Mouse (Mus musculus) spleen, postnatal 14 days (tissue): ENCODE results near the gene Mrpl33.
"Not testable (repeated sequence)": the region's sequence is repeated elsewhere in the genome, so short reads cannot be mapped to it uniquely, and the experiment has no call there.

Experiments
- DNase-seq, 2 experiments: peaks; one replicate each; pipeline ENCODE4 v3.0.0; 2021 to 2022; ENCODE audit warnings: low spot score in 2 of 2

Gene Mrpl33

DNA sequence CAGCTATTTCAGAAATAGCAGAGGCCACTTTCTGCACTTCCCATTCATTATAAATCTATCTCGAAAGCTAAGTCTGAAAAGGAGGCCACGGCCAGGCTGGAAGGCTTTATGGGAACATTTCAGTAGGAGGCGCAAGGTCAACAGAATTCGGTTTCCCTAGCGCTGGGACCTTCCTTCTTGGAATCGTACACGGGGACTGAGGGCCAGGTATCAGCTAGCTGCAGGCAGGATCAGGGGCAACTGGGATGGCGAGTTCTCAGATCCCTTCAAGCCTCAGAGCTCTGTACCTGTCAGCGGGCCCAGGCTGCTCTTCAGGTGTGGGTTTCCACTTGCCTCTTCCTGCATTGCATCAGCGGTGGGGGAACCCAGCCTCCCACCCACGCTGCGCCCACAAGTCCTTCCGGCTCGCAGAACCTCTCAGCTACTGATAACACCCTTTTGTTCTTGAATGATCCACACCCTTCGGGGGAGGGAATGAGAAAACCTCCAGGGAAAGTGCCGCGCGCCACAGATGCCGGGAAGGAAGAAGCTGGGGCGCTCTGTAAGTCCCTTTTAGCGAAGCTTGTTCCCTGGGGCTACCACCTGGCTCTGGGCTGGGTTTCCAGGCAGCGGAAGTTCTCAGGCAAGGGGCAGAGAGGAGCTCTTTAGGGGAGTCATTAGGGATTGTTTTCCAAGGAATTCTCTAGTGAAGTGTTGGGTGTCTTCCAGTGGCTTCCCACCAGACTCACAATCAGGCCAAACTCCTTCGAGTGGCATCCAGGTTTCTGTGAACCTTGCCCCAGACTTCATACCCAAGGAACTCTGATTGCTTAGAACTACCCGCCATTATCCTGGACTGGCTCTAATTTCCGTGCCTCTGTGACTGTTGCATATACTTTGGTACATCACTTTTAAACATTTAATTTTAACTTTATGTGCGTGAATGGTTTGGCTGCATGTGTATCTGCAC lies at the start of gene Mrpl33:
Gene Mrpl33, plus strand, starts transcription at position 455 of the 949 bp plus-strand sequence.
- DNase-seq, result peak in 1 of 2 experiments; percentile 21

DNA sequence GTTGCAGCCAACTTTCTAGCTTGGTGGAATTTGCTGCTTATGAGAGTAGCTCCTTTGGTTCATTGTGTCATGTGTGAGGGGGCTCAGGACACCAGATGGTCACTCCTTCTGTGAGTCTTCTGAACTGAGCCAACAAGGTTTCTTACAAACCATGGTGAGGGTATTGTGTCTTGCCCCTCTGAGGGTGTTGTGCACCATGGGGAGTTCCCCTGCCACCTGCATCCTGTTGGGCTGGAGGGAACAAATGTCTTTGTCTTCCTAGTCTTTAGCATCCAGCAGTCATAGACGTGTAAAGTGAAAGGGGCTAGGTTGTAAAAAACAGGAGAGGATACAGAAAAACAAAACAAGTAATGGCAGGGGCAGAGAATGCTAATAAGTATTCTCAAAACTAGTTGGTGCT lies 37.3 kb upstream of the Mrpl33 start:
- no peak for DNase-seq

DNA sequence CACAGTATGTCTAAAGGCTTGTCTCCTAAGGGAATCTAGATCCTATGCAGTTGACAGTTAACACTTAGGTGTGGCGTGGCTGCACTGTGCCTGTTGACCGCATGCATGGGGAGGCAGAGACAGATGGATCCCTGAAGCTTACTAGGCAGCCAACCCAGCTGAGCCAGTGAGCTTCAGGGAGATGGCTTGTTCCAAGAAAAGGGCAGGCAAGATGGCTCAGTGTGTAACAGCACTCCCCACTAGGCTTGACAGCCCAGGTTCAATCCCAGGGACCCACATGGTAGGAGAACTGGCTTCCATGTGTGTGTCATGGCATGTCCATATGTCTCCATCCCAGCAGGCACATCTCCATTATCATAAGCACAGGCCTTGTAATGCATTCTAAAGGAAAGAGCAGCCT lies 36.4 kb upstream of the Mrpl33 start:
- no peak for DNase-seq

DNA sequence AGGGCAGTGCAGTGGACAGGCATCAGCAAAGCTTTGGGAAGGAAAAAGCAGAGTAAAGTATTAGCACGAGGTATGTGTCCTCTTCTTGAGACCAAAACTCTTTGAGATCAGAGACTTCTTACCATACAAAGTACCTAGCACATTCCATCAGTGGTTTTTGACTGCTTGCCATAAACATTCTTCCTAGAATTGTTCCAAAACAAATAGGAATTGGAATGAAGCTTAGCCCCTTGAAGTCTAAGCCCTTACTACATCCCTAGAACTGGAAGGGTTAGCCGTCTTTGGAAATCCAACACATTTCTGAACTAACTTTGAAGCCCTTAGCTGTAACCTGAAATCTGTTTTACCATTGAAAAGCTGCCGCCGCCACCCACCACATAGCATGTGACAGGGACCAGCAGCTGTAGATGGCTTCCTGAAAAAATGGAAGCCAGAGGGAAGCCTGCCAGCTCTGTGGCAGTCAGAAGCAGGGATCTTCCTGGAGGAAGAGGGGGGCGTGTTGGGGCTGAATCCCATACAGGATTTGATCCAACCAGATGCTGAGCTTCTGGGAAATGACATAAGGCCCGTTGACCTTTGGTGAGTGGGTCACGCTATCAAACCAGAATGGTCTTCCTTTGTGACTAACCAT lies 34.6 kb upstream of the Mrpl33 start:
- no peak for DNase-seq

DNA sequence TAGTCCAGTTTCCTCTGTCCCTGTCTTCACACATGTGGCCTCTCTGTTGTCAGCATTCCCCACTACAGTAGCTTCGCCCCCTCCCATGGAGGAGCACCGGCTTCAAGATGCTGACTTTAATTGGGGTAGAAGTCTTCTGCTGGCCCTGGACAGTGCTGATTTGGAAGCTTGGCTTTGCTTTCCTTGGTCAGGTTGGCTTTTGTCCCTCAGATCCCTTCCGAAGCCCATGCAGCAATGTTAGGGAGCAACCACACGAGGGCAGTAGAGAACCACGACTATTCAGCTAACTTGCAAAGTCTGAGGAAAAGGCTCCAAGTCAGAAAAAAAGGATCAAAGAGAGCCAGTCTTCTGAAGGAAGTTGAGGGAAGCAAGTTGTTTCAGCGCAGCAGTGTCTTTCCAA lies 33.2 kb upstream of the Mrpl33 start:
- peak in 1 of 2 experiments; percentile 52 for DNase-seq

DNA sequence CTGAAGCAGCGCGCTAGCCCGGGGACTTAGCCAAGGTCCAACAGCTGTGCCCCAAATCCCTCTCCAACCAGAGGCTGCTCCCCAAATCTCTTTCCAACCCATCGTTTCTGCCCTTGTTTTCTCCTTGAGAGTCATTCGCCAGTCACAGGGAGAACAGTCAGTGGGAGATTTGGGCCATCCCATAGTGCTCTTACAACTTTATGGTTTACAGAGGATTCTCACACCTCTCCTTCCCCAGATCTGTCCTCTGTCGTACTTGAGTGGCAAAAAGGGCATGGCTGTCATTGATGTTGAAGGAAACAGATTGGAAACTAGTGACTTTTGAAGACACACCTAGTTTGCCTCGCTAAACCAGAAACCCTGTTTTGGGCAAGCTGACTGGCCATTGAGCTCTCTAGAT lies 32.8 kb upstream of the Mrpl33 start:
- DNase-seq, result no peak

DNA sequence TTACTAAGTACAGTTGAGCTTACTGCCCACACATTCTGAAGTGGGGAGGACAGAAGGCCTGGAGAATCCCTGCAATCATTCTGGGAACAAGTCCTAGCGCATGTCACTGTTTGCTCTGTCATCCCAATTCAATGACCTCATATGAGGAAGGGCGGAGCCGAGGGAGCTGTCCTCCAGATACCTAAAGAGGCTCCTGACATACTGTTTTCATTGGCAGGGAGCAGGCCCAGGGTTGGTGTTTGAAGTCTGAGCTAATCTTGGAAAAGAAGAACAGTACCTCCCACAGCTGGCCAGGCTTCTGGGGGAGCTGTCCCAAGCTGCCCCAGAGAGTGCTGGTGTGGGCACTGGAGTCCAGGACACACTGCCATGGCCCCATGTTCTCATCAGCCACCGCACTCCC lies 31.8 kb upstream of the Mrpl33 start:
- DNase-seq, result no peak

DNA sequence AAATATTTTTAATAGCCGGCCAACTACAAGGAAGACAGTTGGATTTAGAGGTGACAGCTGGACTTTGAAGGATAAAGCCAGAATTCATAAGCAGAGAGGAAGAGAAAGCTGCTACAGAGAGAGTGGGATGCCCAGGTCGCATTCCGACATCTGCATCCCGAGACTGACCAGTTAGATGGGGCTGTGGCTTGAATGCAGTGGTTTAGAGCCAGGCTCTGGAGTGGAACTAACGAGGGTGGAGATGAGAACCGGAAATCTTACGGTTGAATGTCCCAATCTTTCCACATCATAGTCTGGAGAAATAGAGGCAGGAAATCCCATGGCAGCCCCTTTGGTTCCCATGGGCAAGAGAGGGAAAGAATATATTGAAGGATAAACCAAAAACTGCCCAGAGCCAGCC lies 30.7 kb upstream of the Mrpl33 start:
- DNase-seq, result no peak

DNA sequence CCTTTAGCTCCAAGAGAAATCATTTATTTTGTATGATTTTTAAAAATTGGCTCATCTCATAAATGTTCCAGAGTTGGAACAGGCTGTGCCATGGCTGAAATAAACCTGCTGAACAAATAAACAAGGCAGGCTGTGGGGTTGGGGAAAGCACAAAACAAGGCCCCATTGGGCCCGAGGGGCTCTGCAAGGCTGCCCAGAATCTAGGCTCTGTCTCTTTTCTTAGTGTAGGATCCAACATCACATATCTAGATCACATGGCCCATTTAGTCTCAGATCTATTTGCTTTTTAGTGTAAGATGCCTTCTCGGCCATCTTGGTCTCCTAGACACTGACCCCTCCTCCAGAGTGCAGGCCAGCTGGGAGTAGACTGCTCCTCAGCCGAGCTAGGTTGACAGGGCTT lies 30.3 kb upstream of the Mrpl33 start:
- DNase-seq, result no peak

DNA sequence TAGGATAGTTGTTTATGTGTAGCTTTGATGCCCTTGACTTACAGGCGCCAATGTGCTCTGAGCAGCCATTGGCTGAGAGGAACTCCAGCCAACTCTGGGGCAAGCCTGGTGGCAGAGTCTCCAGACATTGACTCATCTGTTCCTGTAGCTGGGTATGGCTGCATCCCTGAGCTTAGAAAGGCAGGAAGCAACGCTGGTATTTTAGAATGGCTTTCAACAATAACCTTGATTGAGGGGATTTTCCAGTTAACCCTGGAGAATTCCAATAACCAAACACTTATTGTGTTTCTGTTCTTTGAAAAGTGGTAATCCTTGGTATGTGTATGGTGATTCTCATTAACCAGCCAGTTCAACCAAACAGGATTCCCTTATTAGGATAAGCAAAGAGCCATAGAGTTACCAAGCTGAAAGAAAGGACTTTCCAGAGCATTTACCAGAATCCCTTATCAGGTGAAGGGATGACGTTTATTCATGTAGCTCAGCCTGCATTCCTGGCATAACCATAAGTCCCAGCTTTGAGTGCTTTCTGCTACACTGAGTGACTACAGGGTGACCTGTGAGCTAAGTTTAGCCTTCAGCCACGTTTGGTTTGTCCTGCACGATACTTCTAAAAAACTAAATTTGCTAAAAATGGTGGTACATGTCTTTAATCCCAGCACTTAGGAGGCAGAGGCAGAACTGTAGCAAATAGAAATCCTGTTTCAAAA lies 28.6 kb upstream of the Mrpl33 start:
- DNase-seq, result no peak

DNA sequence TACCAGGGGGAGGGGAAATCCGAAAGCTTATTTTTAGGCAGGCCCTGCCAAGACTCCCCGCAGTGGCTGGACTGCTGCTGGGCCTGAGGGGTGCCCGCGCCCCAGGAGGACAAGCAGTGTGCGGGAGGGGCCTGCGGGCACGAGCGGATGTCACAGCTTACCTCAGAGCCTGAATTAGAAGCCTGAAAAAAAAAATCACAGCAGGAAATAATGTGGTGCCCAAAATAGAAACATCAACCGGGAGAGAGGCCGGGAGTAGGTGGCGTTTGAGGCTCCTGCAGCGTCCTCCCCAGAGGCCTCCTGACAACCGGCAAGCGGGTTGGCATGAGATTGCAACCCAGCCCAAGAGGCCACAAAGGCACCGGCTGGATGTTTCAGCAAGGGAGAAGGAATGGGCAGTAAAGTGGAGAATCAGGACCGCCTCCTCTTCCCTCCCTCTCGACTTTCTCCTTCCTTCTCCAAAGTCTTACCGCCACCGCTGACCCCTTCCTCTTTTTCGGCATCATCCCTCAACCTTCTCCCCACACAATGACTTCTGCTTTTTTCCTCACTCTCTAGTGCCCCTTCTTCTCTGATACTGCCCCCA lies 25.6 kb upstream of the Mrpl33 start:
- no peak for DNase-seq

DNA sequence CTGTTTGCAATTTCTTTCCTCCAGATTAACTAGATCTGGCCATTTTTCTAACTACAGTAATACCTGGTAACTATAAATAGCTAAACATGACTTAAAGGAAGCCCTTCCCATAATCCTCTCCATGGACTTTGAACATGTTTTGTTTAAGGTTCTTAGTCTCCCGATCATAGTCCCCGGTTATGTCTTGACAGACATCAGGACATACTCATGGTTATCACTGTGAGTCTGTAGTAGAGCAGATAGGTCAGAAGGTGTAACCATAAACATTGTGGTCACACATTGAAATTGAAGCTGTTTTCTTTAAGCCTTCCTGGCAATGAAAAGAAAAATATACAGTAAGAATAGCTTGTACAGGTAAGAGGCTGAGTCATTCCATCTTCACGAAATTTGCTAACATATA lies 23.0 kb upstream of the Mrpl33 start:
- DNase-seq, result no peak

DNA sequence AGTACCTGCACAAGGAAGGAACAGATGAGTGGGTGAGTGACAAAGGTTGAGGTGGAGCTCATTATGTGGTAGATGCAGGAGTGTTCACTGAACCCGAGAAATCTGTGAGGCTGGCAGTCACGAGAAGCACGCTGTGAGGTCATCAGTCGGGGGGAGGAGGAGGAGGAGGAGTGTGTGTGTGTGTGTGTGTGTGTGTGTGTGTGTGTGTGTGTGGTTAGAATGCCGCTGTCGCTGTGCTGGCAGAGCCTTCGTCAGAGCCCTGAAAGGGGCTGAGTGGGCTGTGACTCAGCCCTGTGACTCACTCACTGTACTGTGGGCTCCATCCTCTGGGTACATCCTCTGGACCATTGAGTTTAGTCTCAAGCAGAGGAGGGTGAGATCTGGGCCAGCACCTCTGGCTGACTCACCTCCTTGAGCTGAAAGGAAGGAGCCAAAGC lies 20.2 kb upstream of the Mrpl33 start:
- no peak for DNase-seq

DNA sequence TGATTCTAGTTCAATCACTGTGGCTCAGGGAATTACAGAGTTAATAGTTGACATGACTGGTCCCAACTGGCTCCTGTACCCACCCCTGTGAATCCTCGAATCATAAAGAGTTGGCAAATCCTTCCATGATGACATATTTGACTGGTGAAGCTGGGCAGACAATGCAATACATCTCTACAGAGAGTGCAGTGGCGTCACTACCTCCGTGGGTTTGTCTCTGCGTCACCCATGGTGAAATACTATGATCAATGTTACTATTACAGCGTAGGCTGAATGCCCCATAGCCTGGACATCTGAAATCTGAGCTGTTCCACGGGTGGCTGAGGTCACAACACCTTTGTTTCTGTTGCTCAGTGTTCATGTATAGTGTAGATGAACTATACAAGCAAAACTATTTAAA lies 15.5 kb upstream of the Mrpl33 start:
- DNase-seq, result no peak

DNA sequence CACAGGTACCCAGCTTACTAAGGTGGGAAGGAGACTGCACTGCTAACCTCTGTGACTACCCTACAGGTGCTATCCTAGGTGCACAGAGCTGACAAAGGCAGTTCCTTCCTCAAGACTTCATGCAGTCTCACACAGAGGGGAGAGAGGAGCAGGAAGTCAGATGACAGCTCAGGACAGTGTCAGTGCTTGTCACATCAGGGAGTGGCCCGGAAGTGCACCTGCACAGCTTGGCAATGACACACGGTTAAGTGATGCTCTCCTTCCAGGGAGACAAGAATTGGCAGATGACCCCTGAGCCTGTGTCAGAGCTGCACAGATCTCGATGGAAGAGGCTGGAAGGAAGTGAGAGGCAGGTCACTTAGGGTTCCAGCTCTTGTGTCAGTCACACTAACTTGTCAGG lies 14.8 kb upstream of the Mrpl33 start:
- DNase-seq, result no peak

DNA sequence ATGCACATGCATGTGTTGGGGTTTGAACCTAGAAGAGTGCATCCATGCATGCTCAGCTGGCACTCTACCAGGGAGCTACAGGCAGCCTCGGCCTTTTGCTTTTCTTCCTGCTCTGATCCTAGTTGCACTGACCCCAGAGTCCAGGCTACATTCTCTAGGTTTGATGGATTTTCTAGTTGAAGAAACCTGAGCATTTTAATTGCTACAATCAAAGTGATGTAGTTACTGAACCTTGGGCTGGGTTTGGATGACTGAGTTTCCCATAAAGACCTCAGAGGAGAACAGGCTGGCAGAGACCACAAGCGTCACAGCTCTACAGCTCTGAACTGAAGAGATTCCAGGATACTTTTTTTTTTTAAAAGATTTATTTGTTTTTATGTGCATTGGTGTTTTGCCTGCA lies 13.5 kb upstream of the Mrpl33 start:
- DNase-seq, result no peak

DNA sequence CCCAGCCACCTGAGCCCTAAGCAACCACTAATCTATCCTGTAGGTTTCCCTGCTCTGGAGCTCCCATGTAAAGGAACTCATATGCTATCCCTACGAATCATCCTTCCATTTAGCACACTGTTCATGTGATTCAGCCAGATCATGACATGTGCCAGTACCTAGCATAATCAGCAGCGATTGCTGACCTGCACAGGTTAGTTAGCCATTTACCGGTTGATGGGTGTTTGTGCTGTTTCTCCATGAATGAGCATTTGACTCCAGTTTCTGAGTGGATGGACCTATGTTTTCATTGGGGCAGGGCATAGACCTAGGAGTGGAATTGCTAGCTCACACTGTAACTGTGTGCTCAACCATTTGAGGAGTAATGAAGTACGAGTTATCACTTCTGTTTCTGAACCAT lies 11.2 kb upstream of the Mrpl33 start:
- DNase-seq, result no peak

DNA sequence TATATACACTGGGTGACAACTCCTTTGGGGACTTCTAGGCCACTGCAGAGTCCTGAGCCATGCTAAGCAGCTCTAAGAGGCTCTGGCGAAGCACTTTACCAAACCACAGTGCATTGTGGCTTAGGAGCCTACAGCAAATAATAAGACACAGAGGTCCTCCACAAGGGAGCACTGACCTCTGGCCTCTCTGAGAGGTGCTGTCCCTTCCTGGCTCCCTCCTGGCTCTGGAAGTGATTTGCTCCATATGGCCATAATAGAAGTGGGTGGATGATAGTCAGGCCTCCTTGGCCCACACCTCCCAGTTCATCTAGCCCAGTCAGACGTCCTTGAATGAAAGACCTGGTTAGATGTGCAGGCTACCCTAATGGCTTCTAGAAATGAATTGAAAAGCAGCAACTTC lies 8.7 kb upstream of the Mrpl33 start:
- no peak for DNase-seq

DNA sequence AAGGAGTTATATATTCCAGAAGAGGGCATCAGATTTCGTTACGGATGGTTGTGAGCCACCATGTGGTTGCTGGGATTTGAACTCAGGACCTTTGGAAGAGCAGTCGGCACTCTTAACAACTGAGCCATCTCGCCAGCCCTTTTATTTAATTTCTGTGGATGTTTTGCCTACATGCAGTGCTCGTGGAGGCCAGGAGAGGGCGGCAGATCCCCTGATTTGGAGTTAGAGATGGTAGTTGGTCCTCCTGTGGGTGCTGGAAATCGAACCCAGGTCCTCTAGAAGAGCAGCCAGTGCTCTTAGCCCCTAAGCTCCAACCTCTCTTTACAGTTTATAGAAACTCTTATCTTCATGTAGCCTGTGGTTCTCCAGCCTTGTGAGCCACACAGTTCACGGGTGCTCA lies 8.1 kb upstream of the Mrpl33 start:
- not testable (repeated sequence) for DNase-seq

DNA sequence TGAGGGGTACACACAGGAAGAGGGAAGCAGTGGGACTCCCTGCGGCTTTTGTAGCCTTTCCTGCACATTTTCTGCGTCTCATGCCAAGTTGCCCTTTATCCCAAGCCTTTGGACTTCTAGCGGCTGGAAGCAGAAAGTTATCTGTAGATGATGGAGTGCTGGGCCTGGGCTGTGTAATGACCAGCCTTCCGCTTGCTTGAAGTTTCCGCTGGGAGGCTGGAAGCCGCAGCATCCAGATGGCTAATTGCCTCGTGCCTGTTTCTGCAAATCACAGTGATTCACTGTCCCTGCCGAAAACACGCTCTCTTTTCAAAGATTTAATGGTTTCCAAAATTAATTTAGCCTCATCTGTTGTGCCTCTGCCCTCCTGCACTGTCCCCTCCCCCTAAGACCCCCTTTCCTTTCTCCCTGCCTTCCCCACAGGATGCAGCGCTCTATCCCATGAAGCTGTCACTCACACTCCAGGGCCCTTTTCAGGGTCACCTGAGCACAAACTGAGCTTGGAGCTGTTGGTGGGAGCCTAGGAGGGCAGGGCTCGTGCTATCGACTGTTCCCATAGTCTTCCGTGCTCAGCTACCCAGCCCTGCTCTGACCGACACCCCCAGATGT lies 6.9 kb upstream of the Mrpl33 start:
- no peak for DNase-seq

DNA sequence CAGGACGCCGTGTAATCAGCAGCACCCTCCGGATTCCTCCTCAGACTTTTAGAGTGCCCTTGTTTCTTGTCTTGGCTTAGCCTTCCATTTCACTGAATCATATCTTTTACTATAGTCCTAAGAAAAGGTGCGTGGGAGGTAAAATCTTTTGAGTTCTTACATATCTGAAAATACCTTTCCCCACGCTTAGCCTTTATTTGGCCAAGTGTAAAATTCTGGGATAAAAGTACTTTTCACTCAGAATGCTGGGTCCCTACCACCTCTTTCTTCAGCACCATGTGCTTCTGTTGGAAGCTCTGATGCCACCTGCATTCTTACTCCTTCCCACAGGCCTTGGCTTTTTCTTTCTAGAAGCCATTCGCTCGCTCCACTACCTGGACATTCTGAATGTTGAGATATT lies 5.6 kb upstream of the Mrpl33 start:
- no peak for DNase-seq

DNA sequence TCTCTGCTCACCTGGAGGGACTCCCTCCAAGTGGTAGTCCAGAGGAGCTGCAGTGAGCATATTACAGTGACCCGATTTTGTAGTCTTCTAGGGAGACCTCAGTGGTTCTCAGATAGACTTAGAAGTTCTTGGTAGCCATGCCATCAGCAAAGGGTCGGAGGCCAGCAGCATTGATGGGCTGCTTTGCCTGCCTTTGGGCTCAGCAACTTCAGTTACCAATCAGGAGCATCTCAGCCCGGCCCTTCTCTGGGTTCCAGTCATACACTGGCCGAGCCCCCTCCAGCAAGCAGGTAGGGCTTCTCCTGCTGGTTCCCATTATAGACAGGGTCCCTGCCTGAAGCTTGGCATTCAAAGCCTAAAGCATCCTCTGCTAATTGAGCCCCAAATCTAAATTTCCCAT lies 867 bp upstream of the Mrpl33 start:
- DNase-seq, result no peak
